Comparison of ENCODE assay signal across 17 mouse cellular contexts in genomic region chr6:33620701-33621100, GRCm38 (mm10).
DNase-seq lines count a peak whose midpoint lies in the region.
"Had no signal": no experiment of that assay in that cellular context is flagged by ENCODE, and none has a peak within 500 bp of the region (broad histone marks: within the 10 kb centered on the region; RNA-seq: fewer than 3 reads in every experiment).

No protein-coding gene starts in this region.

- peak; percentile 6 for DNase-seq in adrenal gland, postnatal 14 days
- DNase-seq in adrenal gland, adult 8-10 months, result no peak
- peak; percentile 17 for DNase-seq in 416B (ENCODE audit: low read depth)
- DNase-seq in ES-CJ7 (ENCODE audit: low read depth, low spot score), result peak; percentile 73
- DNase-seq in ZHBTc4 (ENCODE audit: low read depth, low spot score), result peak; percentile 65
- DNase-seq in embryo, embryonic 10.5 days (ENCODE audit: low spot score), result no peak
- DNase-seq in liver, result no peak
- DNase-seq: cerebellum, adult 11-12 months; cerebellum, adult 8-10 months; cerebellum, postnatal 10 days; cerebellum, postnatal 36 days; gastrocnemius, postnatal 10 days; gastrocnemius, postnatal 36 days; heart, adult 2 months; heart, postnatal 14 days; heart, postnatal 4 days; kidney, adult 2 months had no signal

Comparison
In these comparisons a context has a peak if more than half of its experiments do, and no peak if none do; other contexts are left out.
1. DNase-seq: peak in adrenal gland, postnatal 14 days (single experiment), 416B (single experiment), ES-CJ7 (single experiment) and ZHBTc4 (single experiment); none in adrenal gland, adult 8-10 months (single experiment), embryo, embryonic 10.5 days (single experiment) and liver (single experiment).